Mouse (Mus musculus): ENCODE measurements around the gene Astn2.

DNA sequence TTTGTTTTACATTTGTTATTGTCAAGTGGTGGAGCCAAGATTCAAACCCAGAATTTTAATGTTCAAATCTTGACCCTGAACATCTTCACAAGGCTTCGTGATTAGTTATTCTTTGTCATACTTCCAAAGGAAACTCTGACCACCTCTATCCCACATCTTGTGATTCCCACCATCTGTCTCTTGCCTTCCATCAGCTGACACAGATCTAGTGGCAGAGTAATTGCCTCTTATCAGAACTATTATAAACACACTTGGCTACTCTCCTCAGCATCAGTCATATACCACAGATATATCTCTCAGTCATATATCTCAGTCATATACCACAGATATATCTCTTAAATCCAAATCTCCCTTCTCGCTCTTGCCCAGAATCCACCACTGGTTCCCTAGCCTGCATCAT, 983.1 kb downstream of the Astn2 start:
- TF ChIP-seq MAX (IDR thresholded peaks at IDR 0.05): no peak
- no peak for TF ChIP-seq CTCF (IDR thresholded peaks at IDR 0.05; ENCODE audit: control insufficient read depth, insufficient read depth, insufficient read length)
